Mouse (Mus musculus) liver, embryonic 16.5 days (tissue): ENCODE measurements around the gene Mrc2. TPM values are rescaled to one million over a fixed set of nuclear protein-coding genes. Genes with fewer than 3 reads are reported as not detected.
A peak's percentile ranks its signal among the peaks of the same experiment; 100 is the strongest.

Experiments used
- ATAC-seq: fragments of 200-750 bp; cut with Nextera tagmentation; 2 replicates; pipeline ENCODE4 v1.8.0; 2017; ENCODE audit warnings: low read depth, mild to moderate bottlenecking, moderate number of reproducible peaks, moderate library complexity
- H3K27ac ChIP-seq: fragments of 300-500 bp; sonication (generic); 2 replicates; pipeline ENCODE4 v1.5.1; 2014; ENCODE audit warnings: mild to moderate bottlenecking, low read length
- H3K27me3 ChIP-seq: fragments of 300-500 bp; sonication (generic); 2 replicates; pipeline ENCODE4 v1.6.1; 2014; ENCODE audit warnings: low read depth, low read length, mixed read lengths; ENCODE audit not compliant: control insufficient read depth, insufficient read depth
- H3K36me3 ChIP-seq: fragments of 300-500 bp; sonication (generic); 2 replicates; pipeline ENCODE4 v1.6.1; 2014; ENCODE audit warnings: mild to moderate bottlenecking; ENCODE audit not compliant: control insufficient read depth, insufficient read depth
- H3K4me1 ChIP-seq: fragments of 300-500 bp; sonication (generic); 2 replicates; pipeline ENCODE4 v1.6.1; 2014; ENCODE audit warnings: low read depth, low read length, mixed read lengths; ENCODE audit not compliant: control insufficient read depth
- H3K4me2 ChIP-seq: fragments of 300-500 bp; sonication (generic); 2 replicates; pipeline ENCODE4 v1.6.1; 2014; ENCODE audit warnings: low read depth, low read length, mixed read lengths
- H3K4me3 ChIP-seq: fragments of 300-500 bp; sonication (generic); 2 replicates; pipeline ENCODE4 v1.5.1; 2014; ENCODE audit warnings: low read depth, mild to moderate bottlenecking, low read length
- H3K9ac ChIP-seq: fragments of 300-500 bp; sonication (generic); 2 replicates; pipeline ENCODE4 v1.6.1; 2014; ENCODE audit warnings: low read depth, low read length
- H3K9me3 ChIP-seq: fragments of 300-500 bp; sonication (generic); replicated peaks from 2 replicates; pipeline ENCODE4 v1.6.1; 2016; ENCODE audit warnings: low read length; ENCODE audit not compliant: control insufficient read depth
- WGBS: fragments of 180-500 bp; shearing (Covaris S2); extraction: QIAGEN DNeasy Blood & Tissue Kit; methylation state at CpG from one replicate; pipeline ENCODE4 v1.1.7; 2014; ENCODE audit not compliant: insufficient replicate concordance; 5-methylcytosine and 5-hydroxymethylcytosine counted together
- polyA plus RNA-seq: library from polyadenylated mRNA; unstranded; fragments of >200 nt; fragmentation: Nextera tagmentation; extraction: Ambion mirVana; gene quantifications from 2 replicates; pipeline ENCODE4 v1.2.1, GENCODE M21; 2015

Mrc2 gene
- polyA plus RNA-seq, 1 experiment from 2014 or later, result 0.63 TPM

DNA sequence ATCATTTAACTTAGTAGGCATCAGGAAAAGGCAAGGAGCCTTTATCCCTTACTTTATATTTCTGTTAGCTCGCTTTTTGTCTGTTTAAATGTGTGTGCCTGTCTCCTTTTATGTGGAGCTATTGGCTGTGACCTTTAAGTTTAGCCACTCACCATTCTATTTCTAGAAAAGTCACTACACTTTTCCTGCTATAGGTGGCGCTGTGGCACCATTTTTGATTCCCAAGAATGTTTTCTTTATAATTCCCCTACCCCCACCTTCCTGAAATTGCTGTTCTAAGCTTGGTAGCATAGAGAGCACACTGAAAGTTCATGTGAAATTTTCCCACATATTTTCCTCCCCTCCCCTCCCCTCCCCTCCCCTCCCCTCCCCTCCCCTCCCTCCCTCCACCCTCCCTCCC, 22.3 kb upstream of the Mrc2 start:
- no peak for ATAC-seq
- WGBS, result 26% methylated on average over 2 of the region's 2 CpGs

DNA sequence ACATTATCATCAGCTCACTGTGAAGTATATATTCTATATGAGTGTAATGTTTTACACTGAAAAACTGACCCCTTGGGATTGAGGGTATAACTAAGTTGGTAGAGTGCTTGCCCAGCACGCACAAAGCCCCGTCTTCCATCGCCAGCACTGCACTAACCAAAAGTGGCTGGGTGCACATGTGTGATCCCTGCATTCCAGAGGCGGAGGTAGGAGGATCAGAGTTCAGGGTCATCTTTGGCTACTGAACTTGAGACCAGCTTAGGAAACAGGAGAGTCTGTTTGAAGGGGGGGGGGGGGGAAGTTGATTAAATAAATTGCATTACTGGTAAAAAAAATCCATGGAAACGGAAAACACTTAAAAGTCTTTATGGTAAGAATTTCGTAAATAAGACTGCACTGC, 12.0 kb upstream of the Mrc2 start:
- H3K4me2 ChIP-seq, result no peak overlapping the region
- no peak for ATAC-seq
- no peak overlapping the region for H3K27ac ChIP-seq
- no peaks in the 10 kb centered on the region for H3K9me3 ChIP-seq
- H3K4me3 ChIP-seq, result no peak overlapping the region
- WGBS, result 83% methylated on average over 6 of the region's 6 CpGs
- no peak overlapping the region for H3K9ac ChIP-seq
- H3K36me3 ChIP-seq, result peaks cover 34% of the 10 kb centered on the region
- H3K4me1 ChIP-seq, result no peaks in the 10 kb centered on the region
- H3K27me3 ChIP-seq, result no peaks in the 10 kb centered on the region

More for the DNA sequence above, 22.3 kb upstream of the Mrc2 start:
- Histone ChIP-seq H3K9me3 (no peaks in the 10 kb centered on the region), H3K9ac (no peak overlapping the region), H3K27me3 (no peaks in the 10 kb centered on the region), H3K36me3 (peaks cover 21% of the 10 kb centered on the region), H3K4me1 (no peaks in the 10 kb centered on the region), H3K27ac (no peak overlapping the region), H3K4me2 (no peak overlapping the region), H3K4me3 (no peak overlapping the region)

DNA sequence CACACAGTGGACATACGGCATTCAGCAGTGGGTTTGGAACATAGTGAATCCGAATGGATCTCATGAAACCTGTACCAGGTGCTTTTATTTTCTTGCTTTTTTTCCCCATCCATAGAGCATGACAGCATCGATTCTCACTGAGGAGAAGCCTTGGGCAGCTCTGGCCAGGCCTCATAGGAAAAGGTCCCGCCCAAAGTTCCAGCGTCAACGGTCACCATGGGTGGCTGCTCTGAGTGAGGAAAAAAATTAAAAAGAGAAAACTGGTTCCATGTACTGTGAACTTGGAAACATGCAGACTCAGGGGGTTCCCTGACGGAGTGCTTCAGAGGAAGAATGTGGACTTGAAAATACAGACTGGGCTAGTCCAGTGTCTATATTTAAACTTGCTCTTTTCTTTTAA, 11.2 kb upstream of the Mrc2 start:
- Histone ChIP-seq H3K4me3 (no peak overlapping the region), H3K9me3 (no peaks in the 10 kb centered on the region), H3K27me3 (no peaks in the 10 kb centered on the region), H3K4me2 (no peak overlapping the region), H3K4me1 (no peaks in the 10 kb centered on the region; the same call in 1 of the 2 replicates), H3K36me3 (peaks cover 26% of the 10 kb centered on the region), H3K27ac (no peak overlapping the region), H3K9ac (no peak overlapping the region)
- WGBS, result 87% methylated on average over 7 of the region's 7 CpGs
- ATAC-seq, result no peak

DNA sequence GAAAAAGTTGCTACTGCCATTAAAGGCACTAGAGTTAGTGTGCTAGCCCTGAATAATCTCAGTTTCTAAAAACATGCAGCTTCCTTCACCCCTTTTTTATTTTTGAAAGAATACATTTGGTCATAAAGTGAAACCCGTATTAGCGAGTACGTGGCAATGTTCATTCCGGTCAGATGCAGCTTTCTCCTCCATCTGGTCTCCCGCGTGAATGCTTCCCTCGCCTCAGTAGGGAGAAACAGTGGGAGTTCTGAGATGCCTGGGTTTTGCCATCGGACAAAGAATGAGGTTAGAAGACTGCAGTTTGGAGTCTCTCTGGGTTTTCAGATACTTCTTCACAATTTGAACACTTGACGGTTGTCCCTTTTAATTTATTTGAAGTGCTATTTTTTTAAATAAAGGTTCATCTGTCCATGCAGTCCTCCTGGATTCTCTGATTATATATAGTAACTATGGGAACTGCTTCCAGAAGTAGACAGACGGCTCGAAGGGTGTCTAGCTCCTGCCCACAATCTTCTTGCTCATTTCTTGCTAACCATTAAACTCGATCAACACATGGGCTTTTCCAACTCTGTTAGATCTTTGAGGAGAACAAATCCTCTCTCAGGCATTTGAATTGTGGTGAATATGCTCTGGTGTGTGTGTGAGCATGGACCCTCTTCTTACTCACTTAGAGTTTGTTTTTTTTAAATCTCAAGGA, 10.5 kb upstream of the Mrc2 start:
- no peak overlapping the region for H3K27ac ChIP-seq
- H3K4me1 ChIP-seq, result no peaks in the 10 kb centered on the region; the same call in 1 of the 2 replicates
- no peaks in the 10 kb centered on the region for H3K9me3 ChIP-seq
- no peak overlapping the region for H3K4me3 ChIP-seq
- no peak overlapping the region for H3K4me2 ChIP-seq
- 89% methylated on average over 12 of the region's 12 CpGs for WGBS
- no peak for ATAC-seq
- H3K9ac ChIP-seq, result no peak overlapping the region
- H3K36me3 ChIP-seq, result peaks cover 19% of the 10 kb centered on the region
- H3K27me3 ChIP-seq, result no peaks in the 10 kb centered on the region

DNA sequence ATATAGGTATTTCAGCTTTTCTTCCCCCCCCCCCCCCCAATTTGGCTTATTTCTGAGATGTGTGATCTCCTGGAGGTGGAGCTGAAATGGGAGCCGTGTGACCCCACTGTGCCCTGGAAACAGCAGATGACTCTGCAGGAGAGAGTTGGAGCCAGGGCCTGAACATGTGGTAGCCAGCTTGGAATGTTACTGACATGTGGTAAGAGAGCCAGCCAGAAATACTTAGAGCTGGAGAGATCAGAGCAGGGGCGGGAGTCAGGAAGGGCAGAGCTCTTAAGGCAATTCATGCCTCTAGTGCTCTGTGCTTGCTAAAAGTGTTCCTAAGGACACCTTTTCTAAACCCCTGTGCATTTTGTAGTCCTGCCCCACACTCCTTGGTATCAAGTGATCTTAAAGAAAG, 10.0 kb upstream of the Mrc2 start:
- Histone ChIP-seq H3K4me2 (no peak overlapping the region), H3K27ac (no peak overlapping the region), H3K9ac (no peak overlapping the region), H3K4me3 (no peak overlapping the region), H3K27me3 (no peaks in the 10 kb centered on the region), H3K9me3 (no peaks in the 10 kb centered on the region), H3K4me1 (no peaks in the 10 kb centered on the region; the same call in 1 of the 2 replicates), H3K36me3 (peaks cover 19% of the 10 kb centered on the region)
- 77% methylated on average over 2 of the region's 2 CpGs for WGBS
- no peak for ATAC-seq

DNA sequence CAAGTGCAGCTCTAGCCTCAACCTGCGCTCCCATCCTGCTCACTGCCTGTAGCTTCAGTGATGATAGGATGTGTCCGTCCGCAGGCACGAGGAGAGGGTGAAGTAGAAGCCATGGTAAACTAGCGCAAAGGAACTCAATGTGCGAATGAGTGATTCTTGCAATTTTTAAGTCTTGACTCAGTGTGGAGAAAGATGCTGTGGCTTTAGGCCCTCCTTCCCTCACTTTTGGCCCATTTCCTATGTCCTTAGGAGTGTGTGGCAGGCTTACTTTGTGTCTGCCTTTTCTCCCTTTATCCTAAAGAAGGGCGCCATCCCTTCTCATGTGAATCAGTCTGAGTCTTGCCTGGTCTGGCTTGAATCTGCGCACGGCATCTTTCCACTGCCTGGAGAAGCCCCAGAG, 9.4 kb upstream of the Mrc2 start:
- Histone ChIP-seq H3K27me3 (no peaks in the 10 kb centered on the region), H3K27ac (no peak overlapping the region), H3K4me1 (no peaks in the 10 kb centered on the region; the same call in 1 of the 2 replicates), H3K4me3 (no peak overlapping the region), H3K4me2 (no peak overlapping the region), H3K9me3 (no peaks in the 10 kb centered on the region), H3K9ac (no peak overlapping the region), H3K36me3 (peaks cover 19% of the 10 kb centered on the region)
- WGBS, result 90% methylated on average over 9 of the region's 9 CpGs
- ATAC-seq, result no peak

DNA sequence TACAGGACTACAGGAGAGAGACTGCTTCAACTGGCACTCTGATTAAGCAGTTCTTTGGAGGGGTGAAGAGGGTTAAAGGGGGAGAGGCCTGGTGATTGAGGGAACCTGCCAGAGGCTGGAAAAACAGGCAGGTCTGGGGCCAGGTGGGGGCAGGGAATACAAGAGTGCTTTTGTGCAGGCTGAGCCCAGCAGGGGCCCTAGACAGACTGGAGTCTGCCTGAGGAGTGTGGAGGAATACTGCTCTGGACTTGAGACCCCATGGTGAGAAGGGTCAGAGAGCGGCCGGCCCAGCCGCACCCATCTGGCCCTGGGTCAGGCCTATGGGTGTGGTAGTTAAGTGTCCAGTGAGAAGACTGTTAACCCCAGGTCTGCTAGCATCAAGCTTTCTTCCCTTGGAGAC, 6.7 kb upstream of the Mrc2 start:
- Histone ChIP-seq H3K36me3 (peaks cover 19% of the 10 kb centered on the region), H3K9ac (no peak overlapping the region), H3K4me1 (no peaks in the 10 kb centered on the region; the same call in 1 of the 2 replicates), H3K4me3 (no peak overlapping the region), H3K9me3 (no peaks in the 10 kb centered on the region), H3K27me3 (peaks cover 5% of the 10 kb centered on the region), H3K4me2 (no peak overlapping the region), H3K27ac (no peak overlapping the region)
- WGBS, result 90% methylated on average over 3 of the region's 3 CpGs
- ATAC-seq, result peak; percentile 32; the same call in 1 of the 2 replicates

DNA sequence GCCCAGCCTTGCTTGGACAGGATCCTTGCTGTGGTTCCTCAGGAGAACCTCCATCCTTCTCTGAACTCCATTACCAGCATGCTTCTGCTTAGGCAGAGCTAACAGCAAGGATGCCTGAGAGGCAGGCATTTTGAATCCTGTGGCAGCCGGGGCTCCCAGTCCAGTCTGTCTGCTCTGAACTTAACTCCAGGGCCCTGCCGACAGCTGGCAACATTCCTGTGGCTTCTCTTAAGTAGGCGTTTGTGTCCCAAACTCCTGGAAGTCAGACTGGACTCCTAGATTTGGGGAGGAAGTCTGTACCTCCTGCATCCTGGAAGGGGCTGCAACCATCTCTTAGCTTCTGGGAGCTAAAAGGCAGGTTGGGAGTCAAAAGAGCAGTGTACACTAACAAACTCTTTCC, 3.0 kb upstream of the Mrc2 start:
- Histone ChIP-seq H3K4me1 (no peaks in the 10 kb centered on the region; the same call in 1 of the 2 replicates), H3K4me2 (no peak overlapping the region), H3K9ac (no peak overlapping the region), H3K36me3 (no peaks in the 10 kb centered on the region), H3K9me3 (no peaks in the 10 kb centered on the region), H3K4me3 (no peak overlapping the region), H3K27me3 (peaks cover 41% of the 10 kb centered on the region), H3K27ac (no peak overlapping the region)
- no peak for ATAC-seq
- 53% methylated on average over 3 of the region's 3 CpGs for WGBS

DNA sequence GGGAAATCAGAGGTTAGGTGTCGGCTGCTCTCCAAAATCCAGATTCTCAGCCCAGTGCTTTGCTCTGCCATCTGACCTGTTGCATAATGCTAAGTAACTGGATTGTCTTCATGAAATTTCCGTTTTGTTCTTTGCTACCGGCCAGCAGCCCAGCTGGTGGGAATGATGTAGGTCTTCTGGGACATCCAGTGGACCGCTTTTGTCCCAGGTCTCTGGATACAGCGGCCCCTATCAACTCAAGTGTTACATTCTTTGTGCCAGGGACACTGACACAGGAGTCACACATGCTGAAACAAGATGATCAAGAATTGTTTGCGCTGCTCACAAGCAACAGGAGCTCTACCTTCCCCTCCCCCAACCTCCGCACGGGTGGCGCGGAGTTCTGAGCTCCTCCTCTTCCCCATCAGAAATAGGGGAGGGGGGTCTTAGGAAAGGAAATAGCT, 741 bp upstream of the Mrc2 start:
- Histone ChIP-seq H3K9ac (no peak overlapping the region), H3K4me1 (no peaks in the 10 kb centered on the region), H3K4me2 (no peak overlapping the region), H3K4me3 (no peak overlapping the region), H3K36me3 (no peaks in the 10 kb centered on the region), H3K27me3 (peaks cover 50% of the 10 kb centered on the region), H3K27ac (no peak overlapping the region), H3K9me3 (no peaks in the 10 kb centered on the region)
- ATAC-seq, result no peak
- 19% methylated on average over 10 of the region's 10 CpGs for WGBS
